Mouse (Mus musculus) liver (tissue): Measurements from ENCODE around the gene Dnah8.
"Not testable (repeated sequence)": the region's sequence is repeated elsewhere in the genome, so short reads cannot be mapped to it uniquely, and the experiment has no call there.

Source experiments
- DNase-seq: peaks from one replicate; pipeline ENCODE4 v3.0.0-alpha.2; 2020; ENCODE audit warnings: mixed read lengths

The Dnah8 gene

GRCm38 (mm10) chr17:30609305-30609979 lies 14.7 kb upstream of the Dnah8 start:
- peak; percentile 57 for DNase-seq

- peak; percentile 44 for DNase-seq
Observed at GRCm38 (mm10) chr17:30609980-30610307, 14.2 kb upstream of the Dnah8 start.

- no peak for DNase-seq
Observed at GRCm38 (mm10) chr17:30610739-30611138, 13.4 kb upstream of the Dnah8 start.

- peak; percentile 58 for DNase-seq
Observed at GRCm38 (mm10) chr17:30611221-30612074, 12.7 kb upstream of the Dnah8 start.

- peak; percentile 97 for DNase-seq
Observed at GRCm38 (mm10) chr17:30612075-30612859, 11.9 kb upstream of the Dnah8 start.

- no peak for DNase-seq
Observed at GRCm38 (mm10) chr17:30613350-30613749, 10.8 kb upstream of the Dnah8 start.

- no peak for DNase-seq
Observed at GRCm38 (mm10) chr17:30616203-30616602, 8.0 kb upstream of the Dnah8 start.

GRCm38 (mm10) chr17:30618136-30618891 lies 5.8 kb upstream of the Dnah8 start:
- no peak for DNase-seq

- no peak for DNase-seq
Observed at GRCm38 (mm10) chr17:30619153-30619552, 5.0 kb upstream of the Dnah8 start.

- DNase-seq = no peak
Observed at GRCm38 (mm10) chr17:30620548-30620947, 3.6 kb upstream of the Dnah8 start.

GRCm38 (mm10) chr17:30621450-30621849 lies 2.7 kb upstream of the Dnah8 start:
- DNase-seq = no peak

GRCm38 (mm10) chr17:30623200-30623599 lies 954 bp upstream of the Dnah8 start:
- DNase-seq = no peak

- not testable (repeated sequence) for DNase-seq
Observed at GRCm38 (mm10) chr17:30626719-30627118, 2.6 kb downstream of the Dnah8 start, which contains the start of gene Glo1. Glo1 (minus strand) TSS chr17:30626871.

- peak; percentile 69 for DNase-seq
Observed at GRCm38 (mm10) chr17:30635367-30635766, 11.2 kb downstream of the Dnah8 start.

GRCm38 (mm10) chr17:30637714-30638113 lies 13.6 kb downstream of the Dnah8 start:
- DNase-seq = peak; percentile 34

- no peak for DNase-seq
Observed at GRCm38 (mm10) chr17:30638996-30639395, 14.8 kb downstream of the Dnah8 start.

GRCm38 (mm10) chr17:30640896-30641295 lies 16.7 kb downstream of the Dnah8 start:
- no peak for DNase-seq

GRCm38 (mm10) chr17:30648770-30649169 lies 24.6 kb downstream of the Dnah8 start:
- peak; percentile 14 for DNase-seq

GRCm38 (mm10) chr17:30653010-30653409 lies 28.9 kb downstream of the Dnah8 start:
- DNase-seq = peak; percentile 9

GRCm38 (mm10) chr17:30657530-30658151 lies 33.5 kb downstream of the Dnah8 start:
- no peak for DNase-seq

GRCm38 (mm10) chr17:30658152-30658544 lies 34.0 kb downstream of the Dnah8 start:
- peak; percentile 60 for DNase-seq

- no peak for DNase-seq
Observed at GRCm38 (mm10) chr17:30662131-30662530, 38.0 kb downstream of the Dnah8 start.
